Mouse (Mus musculus): Measurements from ENCODE around the gene Mrpl9. TPM values are rescaled to one million over a fixed set of nuclear protein-coding genes. Genes with fewer than 3 reads are reported as not detected.

Mrpl9 gene
- polyA plus RNA-seq, 1 experiment = 81.1 TPM

Other genes starting within 250 kb of the Mrpl9 start
- gene Gm5286, start 246.6 kb upstream of the Mrpl9 start, polyA plus RNA-seq (2012; rRNA removed) = not detected in 2 replicates
- not detected in 2 replicates for gene Gm4778, start 179.3 kb upstream of the Mrpl9 start, polyA plus RNA-seq (2012; rRNA removed)
- 4.7 and 4.9 TPM in 2 replicates for gene Them4, start 133.2 kb upstream of the Mrpl9 start, polyA plus RNA-seq (2012; rRNA removed)
- not detected in 2 replicates for gene Them5, start 101.2 kb upstream of the Mrpl9 start, polyA plus RNA-seq (2012; rRNA removed)
- gene C2cd4d, start 80.9 kb upstream of the Mrpl9 start, polyA plus RNA-seq (2012; rRNA removed) = 0.31 and 0.40 TPM in 2 replicates
- gene Rorc, start 70.5 kb upstream of the Mrpl9 start, polyA plus RNA-seq (2012; rRNA removed) = 12.8 and 13.3 TPM in 2 replicates
- 0.06 and 0.10 TPM in 2 replicates for gene Lingo4, start 44.8 kb upstream of the Mrpl9 start, polyA plus RNA-seq (2012; rRNA removed)
- gene Tdrkh, start 30.0 kb upstream of the Mrpl9 start, polyA plus RNA-seq (2012; rRNA removed) = 2.2 and 2.3 TPM in 2 replicates
- 0.29 and 0.43 TPM in 2 replicates for gene Oaz3, start 597 bp downstream of the Mrpl9 start, polyA plus RNA-seq (2012; rRNA removed)
- 0.83 and 1.1 TPM in 2 replicates for gene Celf3, start 35.0 kb downstream of the Mrpl9 start, polyA plus RNA-seq (2012; rRNA removed)
- gene Riiad1, start 37.0 kb downstream of the Mrpl9 start, polyA plus RNA-seq (2012; rRNA removed) = 1.2 and 2.4 TPM in 2 replicates
- 20.6 and 22.3 TPM in 2 replicates for gene Snx27, start 139.4 kb downstream of the Mrpl9 start, polyA plus RNA-seq (2012; rRNA removed)
- gene Gm10972, start 199.8 kb downstream of the Mrpl9 start, polyA plus RNA-seq (2012; rRNA removed) = not detected in 2 replicates
- 17.0 and 18.9 TPM in 2 replicates for gene Tuft1, start 215.6 kb downstream of the Mrpl9 start, polyA plus RNA-seq (2012; rRNA removed)